Mouse (Mus musculus): ENCODE data around the gene Zfhx3.

Zfhx3 gene

DNA sequence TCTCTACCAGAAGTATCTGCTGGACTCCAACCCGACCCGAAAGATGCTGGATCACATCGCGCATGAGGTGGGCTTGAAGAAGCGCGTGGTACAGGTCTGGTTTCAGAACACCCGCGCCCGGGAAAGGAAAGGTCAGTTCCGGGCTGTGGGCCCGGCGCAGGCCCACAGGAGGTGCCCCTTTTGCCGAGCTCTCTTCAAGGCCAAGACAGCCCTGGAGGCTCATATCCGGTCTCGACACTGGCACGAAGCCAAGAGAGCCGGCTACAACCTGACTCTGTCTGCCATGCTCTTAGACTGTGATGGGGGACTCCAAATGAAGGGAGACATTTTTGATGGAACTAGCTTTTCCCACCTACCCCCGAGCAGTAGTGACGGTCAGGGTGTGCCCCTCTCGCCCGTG is 1007.9 kb downstream of the Zfhx3 start:
- ChIA-PET POLR2A (interaction anchor here in 2 of 4 experiments (0.6 to 1.3 kb wide), 3 partner anchors 12 to 35 kb away, joined by 3 to 4 read pairs (median 3); no protein-coding TSS in a partner anchor), CTCF (interaction anchor here in 2 of 4 experiments (0.7 kb wide), 2 partner anchors 80 to 660 kb away, joined by 3 to 5 read pairs; no protein-coding TSS in a partner anchor)

DNA sequence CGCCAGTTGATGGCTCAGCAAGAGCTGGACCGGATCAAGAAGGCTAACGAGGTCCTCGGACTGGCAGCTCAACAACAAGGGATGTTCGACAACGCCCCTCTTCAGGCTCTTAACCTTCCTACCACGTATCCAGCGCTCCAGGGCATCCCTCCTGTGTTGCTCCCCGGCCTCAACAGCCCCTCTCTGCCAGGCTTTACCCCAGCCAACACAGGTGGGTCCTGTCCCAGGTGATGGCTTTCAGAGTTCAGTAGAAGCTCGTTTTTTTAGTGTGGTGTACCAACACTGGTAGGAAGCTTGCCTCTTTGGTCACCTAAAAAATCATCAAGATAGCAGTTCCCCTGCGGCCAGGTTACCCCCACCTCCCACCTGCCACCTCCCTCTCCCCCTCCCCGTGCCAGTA is 1009.1 kb downstream of the Zfhx3 start:
- CTCF ChIA-PET = interaction anchor here in 2 of 4 experiments (0.5 to 0.7 kb wide), 3 partner anchors 49 to 1194 kb away, joined by 3 read pairs; no protein-coding TSS in a partner anchor
- POLR2A ChIA-PET = no interaction called here

DNA sequence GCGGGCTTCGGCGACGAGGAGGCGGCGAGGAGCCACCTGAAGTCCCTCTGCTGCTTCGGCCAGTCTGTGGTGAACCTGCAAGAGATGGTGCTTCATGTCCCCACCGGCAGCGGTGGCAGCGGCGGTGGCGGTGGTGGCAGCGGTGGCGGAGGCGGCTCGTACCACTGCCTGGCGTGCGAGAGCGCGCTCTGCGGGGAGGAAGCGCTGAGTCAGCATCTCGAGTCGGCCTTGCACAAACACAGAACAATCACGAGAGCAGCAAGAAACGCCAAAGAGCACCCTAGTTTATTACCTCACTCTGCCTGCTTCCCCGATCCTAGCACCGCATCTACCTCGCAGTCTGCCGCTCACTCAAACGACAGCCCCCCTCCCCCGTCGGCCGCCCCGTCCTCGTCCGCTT is 1014.0 kb downstream of the Zfhx3 start:
- ChIA-PET POLR2A (no interaction called here), CTCF (interaction anchor here in 2 of 4 experiments (0.6 to 0.7 kb wide), 2 partner anchors 9 to 1327 kb away, joined by 4 read pairs; no protein-coding TSS in a partner anchor)

DNA sequence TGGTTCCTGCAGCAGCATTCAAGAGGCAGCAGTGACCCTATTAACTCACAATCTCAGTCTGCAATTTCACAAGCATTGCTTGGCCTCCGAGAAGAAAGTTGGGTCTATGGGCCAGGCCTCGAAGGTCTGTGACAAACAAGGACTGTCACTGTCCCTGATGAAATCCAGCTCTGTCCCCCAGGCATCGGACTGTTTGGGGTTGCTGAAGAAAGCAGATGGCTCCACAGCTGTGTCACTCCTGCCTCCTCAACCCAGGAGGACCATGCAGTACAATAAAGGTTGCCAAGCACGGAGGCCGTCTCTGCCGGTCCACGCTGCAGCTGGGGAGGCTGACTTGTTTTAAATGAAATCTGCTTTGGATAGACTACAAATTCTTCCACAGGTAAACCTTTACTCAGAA is 1020.1 kb downstream of the Zfhx3 start:
- ChIA-PET POLR2A (no interaction called here), CTCF (interaction anchor here in 1 of 4 experiments (1.1 kb wide), 1 partner anchor 224 kb away, joined by 3 read pairs; no protein-coding TSS in a partner anchor)

DNA sequence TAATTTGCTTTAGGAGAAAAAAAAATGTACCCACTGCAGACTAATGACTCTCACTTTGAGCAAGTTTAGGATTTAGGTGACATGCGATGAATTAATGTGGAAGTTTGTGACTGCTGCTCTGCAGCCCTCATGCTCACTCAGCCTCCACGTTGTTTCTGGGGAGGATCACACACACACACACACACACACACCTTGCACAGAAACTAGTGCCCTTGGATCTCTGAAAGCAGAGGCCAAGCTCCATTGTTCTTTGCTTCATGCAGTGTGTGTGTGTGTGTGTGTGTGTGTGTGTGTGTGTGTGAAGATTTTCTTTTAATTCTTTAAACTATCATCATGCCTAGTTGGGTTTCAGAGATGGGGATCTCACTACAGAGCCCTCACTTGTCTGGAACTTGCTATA is 1020.7 kb downstream of the Zfhx3 start:
- CTCF ChIA-PET = no interaction called here

DNA sequence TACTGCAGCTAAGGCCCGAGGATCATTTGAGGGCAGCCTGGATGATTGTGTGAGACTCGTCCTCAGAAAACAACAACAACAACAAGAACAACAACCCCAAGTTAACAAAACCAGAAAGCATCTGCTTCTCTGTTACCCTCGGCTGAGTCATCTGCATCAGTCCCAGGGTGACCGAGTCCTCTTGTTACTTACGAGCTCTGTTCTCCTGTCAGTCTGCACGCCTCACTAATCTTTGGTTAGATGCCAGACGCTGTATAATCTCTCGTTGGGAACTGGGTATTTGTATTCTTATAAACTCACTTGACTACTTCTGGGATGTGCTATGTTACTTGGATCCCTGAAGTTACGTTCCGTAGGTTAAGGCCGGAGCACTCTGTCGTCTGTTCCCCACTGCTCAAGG is 1023.6 kb downstream of the Zfhx3 start:
- ChIA-PET CTCF (interaction anchor here in 3 of 4 experiments (0.5 to 0.6 kb wide), 3 partner anchors 183 to 1364 kb away, joined by 3 to 8 read pairs (median 3); no protein-coding TSS in a partner anchor), POLR2A (interaction anchor here in 1 of 4 experiments (0.5 to 1.3 kb wide), 4 partner anchors 11 to 898 kb away, joined by 3 to 4 read pairs (median 4); no protein-coding TSS in a partner anchor)

More for the DNA sequence above, 1020.7 kb downstream of the Zfhx3 start:
- POLR2A ChIA-PET = no interaction called here

DNA sequence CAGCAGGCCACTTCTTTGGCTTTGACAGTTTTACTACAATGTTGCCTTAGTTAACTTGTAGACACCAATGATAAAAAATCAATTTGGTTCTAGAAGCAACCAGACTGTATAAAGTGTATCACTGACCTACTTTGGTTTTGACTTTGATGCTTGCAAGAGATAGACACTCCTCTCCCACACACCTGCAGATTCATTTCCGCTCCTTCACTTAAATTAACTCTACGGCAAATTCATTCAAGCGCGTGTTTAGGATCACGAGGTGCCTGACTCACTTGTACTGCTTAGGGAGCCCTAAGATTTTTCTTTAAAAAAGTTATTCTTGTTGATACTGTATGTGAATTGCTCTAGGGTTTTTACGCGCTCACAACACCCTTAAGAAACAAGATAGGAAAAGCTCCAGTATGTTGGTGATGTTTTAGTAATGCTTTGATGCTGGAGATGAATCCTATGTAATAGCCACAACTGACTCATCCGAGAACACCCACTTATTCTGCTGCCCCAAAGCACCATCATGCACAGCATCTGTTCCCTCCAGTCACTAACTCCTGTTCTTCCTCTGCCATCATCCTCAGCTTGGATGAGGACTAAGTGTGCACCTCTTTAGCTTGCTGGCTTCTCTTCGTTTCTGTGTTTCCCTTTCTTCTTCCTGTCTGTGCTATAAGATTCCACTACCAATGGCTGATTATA is 1031.3 kb downstream of the Zfhx3 start:
- POLR2A ChIA-PET = no interaction called here
- CTCF ChIA-PET = no interaction called here

DNA sequence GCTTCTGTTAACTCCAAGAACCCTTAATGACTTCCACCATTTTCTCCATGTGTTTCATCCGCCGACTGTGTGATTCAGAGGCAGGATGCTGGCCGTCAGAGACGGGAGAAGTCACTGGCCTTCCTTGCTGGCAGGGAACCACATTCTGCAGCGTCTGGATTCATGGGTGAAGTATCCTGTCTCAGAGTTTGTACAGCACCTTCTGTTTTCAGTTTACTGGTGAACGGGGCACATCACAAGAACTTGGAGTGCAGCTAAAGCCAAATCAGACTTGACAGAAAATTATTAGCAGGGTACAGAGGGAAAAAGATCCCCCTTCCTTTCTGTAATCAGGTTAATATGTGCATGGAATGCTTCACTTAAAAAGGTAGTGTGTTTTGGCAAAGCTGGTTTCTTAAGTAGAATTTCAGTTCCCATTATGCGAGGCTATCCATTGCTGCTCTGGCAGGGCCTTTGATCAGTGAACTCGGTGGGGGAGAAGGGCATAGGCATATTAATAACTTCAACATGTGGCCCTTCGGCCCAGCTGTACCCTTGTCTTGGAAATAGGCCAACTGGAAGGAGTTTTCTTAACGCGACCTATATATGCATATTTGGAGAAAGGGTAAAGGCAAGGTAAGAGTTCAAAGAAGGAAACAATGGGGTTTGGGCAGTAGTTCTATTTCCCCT is 1035.4 kb downstream of the Zfhx3 start:
- ChIA-PET POLR2A (interaction anchor here in 1 of 4 experiments (0.6 kb wide), 1 partner anchor 1076 kb away, joined by 3 read pairs; no protein-coding TSS in a partner anchor), CTCF (interaction anchor here in 1 of 4 experiments (0.6 kb wide), 1 partner anchor 196 kb away, joined by 4 read pairs; no protein-coding TSS in a partner anchor)

DNA sequence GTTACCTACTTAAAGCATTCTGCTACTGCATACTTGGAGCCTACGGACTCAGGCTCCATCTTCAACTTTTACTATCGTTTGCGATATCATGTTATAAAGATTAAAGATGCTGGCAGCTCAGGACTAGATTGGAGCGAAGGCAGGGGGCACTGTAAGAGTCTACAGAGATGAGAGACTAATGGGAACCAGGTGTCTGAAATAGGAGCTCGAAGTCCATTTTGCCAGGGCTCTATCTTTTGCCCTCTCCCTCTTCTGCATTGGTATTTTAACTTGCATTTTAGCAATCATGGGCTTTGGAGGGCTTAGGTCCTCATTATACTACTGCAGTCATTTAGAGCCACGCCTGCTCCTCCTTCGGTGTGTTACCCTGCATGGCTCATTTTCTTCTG is 1035.9 kb downstream of the Zfhx3 start:
- ChIA-PET POLR2A (interaction anchor here in 1 of 4 experiments (0.6 kb wide), 1 partner anchor 1076 kb away, joined by 3 read pairs; no protein-coding TSS in a partner anchor), CTCF (interaction anchor here in 1 of 4 experiments (0.6 kb wide), 1 partner anchor 195 kb away, joined by 4 read pairs; no protein-coding TSS in a partner anchor)

DNA sequence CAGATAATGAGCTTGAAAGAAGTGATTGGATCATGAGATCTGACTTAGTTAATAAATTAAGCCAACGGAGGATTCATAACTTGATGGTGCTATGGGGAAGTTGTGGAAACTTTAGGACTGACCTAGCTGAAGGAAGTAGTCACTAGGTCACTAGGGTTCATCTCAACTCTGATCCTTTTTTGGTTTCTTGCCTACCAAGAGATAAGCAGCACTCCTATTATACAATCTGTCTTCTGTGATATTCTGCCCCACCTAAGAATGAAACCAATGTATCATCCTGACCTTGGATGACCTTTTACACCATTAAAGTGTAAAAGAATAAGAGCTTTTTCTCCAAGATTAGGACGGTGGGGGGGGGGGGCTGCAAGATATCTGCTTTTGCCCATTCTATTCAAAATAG is 1042.5 kb downstream of the Zfhx3 start:
- POLR2A ChIA-PET = interaction anchor here in 1 of 4 experiments (0.6 kb wide), 1 partner anchor 260 kb away, joined by 3 read pairs; no protein-coding TSS in a partner anchor
- CTCF ChIA-PET = interaction anchor here in 1 of 4 experiments (0.6 kb wide), 1 partner anchor 452 kb away, joined by 3 read pairs; no protein-coding TSS in a partner anchor

DNA sequence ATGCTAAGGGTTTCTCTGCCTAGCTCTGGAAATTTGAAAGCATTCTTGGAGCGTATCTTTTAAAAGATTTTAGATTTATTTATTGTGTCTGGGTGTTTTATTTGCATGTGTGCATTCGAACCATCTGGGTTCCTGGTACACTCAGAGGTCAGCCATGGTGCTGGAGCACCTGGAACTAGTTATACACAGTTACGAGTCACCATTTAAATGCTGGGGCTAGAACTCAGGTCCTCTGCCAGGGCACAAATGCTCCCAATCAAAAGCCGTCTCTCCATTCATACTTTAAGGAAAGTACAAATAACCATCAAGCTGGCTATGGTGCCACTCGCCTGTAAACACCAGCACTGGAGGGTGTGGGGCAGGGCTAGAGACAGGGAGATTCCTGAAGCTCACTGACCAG is 1047.4 kb downstream of the Zfhx3 start:
- CTCF ChIA-PET = interaction anchor here in 1 of 4 experiments (0.5 kb wide), 1 partner anchor 11 kb away, joined by 3 read pairs; no protein-coding TSS in a partner anchor
- POLR2A ChIA-PET = no interaction called here

DNA sequence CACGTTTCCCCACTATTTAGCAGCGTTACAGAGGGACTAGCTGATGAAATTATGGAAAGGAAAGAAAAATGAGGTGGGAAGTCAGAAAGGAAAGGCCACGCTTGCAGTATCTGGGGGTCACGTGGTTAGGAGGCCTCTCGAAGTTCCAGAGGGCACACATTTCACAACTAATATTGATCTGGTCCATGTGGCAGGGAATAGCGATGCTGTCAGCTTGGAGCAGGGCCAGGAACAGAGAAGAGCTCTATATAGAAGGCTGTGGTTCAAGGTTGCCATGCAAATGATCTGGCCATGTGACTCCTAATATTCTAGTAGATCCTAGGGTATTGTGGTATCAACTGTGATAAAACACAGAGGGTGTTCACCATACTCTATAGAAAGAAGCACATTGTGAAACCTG is 1048.1 kb downstream of the Zfhx3 start:
- POLR2A ChIA-PET = no interaction called here
- CTCF ChIA-PET = interaction anchor here in 1 of 4 experiments (0.5 kb wide), 1 partner anchor 10 kb away, joined by 3 read pairs; no protein-coding TSS in a partner anchor

DNA sequence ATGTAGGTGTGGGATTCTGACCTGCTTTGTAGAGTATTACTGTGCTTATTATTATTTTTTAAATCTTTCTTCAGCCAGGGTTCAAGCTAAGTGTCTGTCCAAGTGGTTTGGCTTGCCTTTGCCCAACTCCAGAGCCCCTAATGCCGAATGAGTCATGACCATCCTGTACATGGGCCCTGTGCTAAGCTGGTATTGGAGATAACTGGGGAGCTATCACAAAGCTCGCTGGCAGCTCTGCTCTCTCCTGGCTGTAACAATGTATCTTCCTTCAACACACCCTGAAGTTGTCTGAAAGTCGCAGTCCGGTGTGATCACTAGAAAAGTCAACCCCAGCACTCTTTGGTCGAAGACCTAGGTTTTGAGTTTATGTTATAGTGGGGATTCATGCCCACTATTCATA is 1049.0 kb downstream of the Zfhx3 start:
- ChIA-PET POLR2A (no interaction called here), CTCF (no interaction called here)

DNA sequence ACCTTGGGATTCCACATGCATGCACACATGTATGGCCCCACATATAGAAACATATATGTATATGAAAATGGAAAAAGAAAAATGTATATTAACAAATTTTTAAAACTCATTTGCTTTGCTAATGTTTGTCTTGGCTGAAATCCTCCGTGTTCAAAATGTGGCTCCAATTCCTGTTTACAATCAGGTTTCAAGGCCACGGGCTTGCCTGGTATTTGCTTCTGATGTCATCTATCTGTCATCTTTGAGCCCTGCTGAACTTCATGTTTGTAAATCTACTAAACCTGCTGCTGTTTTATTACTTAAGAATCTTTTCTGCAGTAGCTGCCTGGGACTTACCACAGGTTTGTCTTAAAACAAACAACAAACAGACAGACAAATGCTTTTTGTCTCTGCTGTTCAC is 1051.3 kb downstream of the Zfhx3 start:
- ChIA-PET CTCF (no interaction called here), POLR2A (no interaction called here)

DNA sequence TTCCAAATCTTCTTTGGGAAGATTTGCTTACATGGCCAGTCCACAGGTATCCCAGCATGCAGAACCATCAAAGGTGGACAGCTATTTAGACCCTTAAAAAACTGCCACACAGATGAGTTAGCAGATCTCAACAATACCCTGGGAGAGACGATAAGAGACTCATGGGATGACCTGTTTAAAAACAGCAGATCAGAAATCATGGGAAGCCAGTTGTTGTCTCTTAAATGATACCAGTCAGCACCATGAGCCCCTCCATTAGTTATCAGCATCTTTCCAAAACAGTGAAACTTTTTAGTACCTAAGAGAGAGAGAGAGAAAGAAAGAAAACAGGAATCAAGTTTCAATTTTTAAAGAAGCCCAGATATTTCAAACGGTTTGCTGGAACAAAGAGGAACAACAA is 1051.7 kb downstream of the Zfhx3 start:
- CTCF ChIA-PET = no interaction called here
- POLR2A ChIA-PET = no interaction called here

DNA sequence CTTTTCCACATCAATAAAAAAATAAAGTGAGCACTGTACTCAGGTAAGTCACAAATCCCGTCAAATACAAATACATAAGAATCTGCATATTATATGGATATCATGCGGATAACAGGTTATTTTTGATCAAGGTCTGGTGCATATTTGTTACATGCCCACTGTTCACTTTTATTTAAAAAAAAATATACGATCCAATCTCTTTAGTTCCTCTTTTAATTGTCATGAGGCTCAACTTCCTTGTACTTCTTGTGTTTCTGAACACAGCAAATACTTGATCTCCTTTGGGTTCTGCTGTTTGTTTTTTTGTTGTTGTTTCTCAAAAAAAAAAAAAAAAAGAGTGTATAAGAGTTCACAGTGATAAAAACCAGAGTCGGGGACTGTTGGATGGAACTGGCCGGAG is 1052.4 kb downstream of the Zfhx3 start:
- CTCF ChIA-PET = no interaction called here
- POLR2A ChIA-PET = no interaction called here

DNA sequence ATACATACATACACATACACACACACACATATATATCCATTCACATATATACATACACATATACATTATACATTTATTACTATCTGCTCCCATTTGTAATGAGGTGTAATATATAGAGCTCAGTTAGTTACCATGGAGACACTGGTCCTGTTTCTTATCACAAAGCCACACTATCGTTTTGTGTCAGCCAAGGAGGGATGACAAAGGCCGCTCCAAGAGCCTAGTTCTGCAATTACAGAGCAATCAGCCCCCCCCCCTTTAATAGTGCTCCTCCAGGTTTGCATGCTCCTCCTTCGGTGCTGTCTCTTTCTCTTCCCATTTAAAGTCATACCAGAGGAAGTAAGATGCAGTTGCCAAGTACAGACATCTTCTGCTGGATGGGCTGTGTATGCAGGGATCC is 1054.9 kb downstream of the Zfhx3 start:
- POLR2A ChIA-PET = interaction anchor here in 2 of 4 experiments (0.6 kb wide), 2 partner anchors 117 to 178 kb away, joined by 5 to 6 read pairs; no protein-coding TSS in a partner anchor

DNA sequence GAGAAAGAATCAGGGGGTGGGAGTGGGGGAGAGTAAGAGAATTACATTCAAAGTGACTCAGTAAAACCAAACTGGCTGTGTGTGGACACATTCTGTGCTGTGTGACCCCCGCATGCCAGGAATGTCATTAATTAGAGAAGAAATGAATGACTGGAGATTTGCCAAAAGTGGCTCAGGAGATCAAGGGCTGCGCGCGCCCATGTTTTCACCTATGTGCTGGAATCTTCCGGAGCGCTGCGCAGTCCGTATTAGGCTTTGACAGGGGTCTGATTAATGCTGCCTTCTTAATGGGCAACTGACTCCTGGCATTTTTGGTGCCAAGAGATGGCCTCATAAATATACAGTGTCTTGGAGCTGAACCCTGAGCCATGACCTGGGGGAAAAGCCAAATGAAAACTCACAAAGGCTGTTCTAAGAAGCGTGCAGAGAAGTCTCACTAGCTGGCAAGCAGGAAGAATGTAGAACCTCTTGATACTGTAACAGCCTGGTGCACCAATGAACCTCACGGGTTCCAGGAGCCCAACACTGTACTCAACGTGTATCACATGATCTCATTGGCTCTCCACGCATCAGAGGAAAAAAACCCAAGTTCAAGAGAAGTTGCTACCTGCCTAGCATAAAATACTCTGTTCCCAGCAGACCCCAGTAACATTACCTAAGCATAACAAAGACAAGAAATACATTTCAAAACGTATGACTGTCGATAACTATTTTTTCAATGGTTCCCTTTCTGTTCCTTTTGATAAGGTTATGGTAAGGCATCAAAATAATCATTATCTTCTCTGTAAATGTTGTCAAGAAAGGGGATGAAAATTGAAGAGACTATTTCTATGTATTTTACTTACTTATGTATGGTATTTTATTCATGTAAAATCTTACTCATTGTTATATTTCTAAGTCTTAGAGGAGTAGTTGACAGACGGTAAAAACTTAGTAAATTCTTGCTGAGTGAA is 1057.1 kb downstream of the Zfhx3 start:
- CTCF ChIA-PET = no interaction called here
- POLR2A ChIA-PET = interaction anchor here in 1 of 4 experiments (0.5 kb wide), 1 partner anchor 176 kb away, joined by 3 read pairs; no protein-coding TSS in a partner anchor

More for the DNA sequence above, 1054.9 kb downstream of the Zfhx3 start:
- CTCF ChIA-PET = no interaction called here

DNA sequence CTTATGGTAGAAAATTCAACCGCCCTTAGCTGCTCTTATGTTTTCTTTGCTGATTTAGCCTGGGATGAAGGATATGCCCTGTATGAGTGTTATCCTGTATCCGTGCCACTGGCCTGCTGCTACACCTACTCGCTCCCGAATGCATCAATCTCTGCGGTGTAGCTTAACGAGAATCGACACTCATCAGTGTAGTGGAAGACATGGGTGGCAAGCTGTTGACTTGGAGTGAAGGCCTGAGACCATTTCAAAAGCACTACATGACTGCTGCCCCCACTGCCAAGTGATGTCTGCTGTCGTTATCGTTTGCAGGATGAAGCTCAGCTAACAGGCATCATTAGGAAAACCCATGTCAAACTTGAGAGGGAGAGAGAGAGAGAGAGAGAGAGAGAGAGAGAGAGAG is 1058.6 kb downstream of the Zfhx3 start:
- CTCF ChIA-PET = interaction anchor here in 3 of 4 experiments (0.5 to 0.6 kb wide), 4 partner anchors 11 to 1130 kb away, joined by 3 read pairs; no protein-coding TSS in a partner anchor
- POLR2A ChIA-PET = interaction anchor here in 2 of 4 experiments (0.6 to 0.7 kb wide), 2 partner anchors 58 to 394 kb away, joined by 3 to 4 read pairs; no protein-coding TSS in a partner anchor
